Mouse (Mus musculus) heart, adult 2 months (tissue): ENCODE data around the gene Zfp445. TPM values are rescaled to one million over a fixed set of nuclear protein-coding genes. Genes with fewer than 3 reads are reported as not detected.

Source experiments
- DNase-seq, 2 experiments: peaks; one replicate each; pipeline ENCODE4 v3.0.0; 2021
- H3K27ac ChIP-seq: fragments of 200-600 bp; 2 replicates; pipeline ENCODE4 v1.8.1; 2022
- H3K27me3 ChIP-seq: fragments of 200-500 bp; 2 replicates; pipeline ENCODE4 v1.6.1; 2012; ENCODE audit warnings: mild to moderate bottlenecking, low read length, inconsistent platforms, mixed read lengths; ENCODE audit not compliant: control insufficient read depth, insufficient read depth
- H3K36me3 ChIP-seq: fragments of 200-500 bp; 2 replicates; pipeline ENCODE4 v1.6.1; 2012; ENCODE audit warnings: low read length, inconsistent platforms; ENCODE audit not compliant: control insufficient read depth, insufficient read depth
- H3K4me1 ChIP-seq: fragments of 200-500 bp; 2 replicates; pipeline ENCODE4 v1.6.1; 2011; ENCODE audit warnings: low read length; ENCODE audit not compliant: control insufficient read depth, insufficient read depth
- H3K4me3 ChIP-seq: fragments of 200-600 bp; 2 replicates; pipeline ENCODE4 v1.8.1; 2022
- H3K79me2 ChIP-seq: fragments of 200-500 bp; replicated peaks from 2 replicates; pipeline ENCODE4 v1.6.1; 2012; ENCODE audit warnings: mild to moderate bottlenecking, inconsistent platforms, low read length, moderate library complexity, mixed read lengths; ENCODE audit not compliant: control insufficient read depth, insufficient read depth
- H3K9ac ChIP-seq: fragments of 200-500 bp; 2 replicates; pipeline ENCODE4 v1.6.1; 2012; ENCODE audit warnings: low read depth, mild to moderate bottlenecking, control low read depth, inconsistent platforms, low read length, mixed read lengths
- CTCF ChIP-seq: fragments of 200-600 bp; IDR thresholded peaks from 2 replicates; pipeline ENCODE4 v1.8.1; 2022; ENCODE audit warnings: antibody characterized with exemption, mild to moderate bottlenecking, moderate library complexity
- EP300 ChIP-seq: fragments of 200-500 bp; IDR thresholded peaks from 2 replicates; pipeline ENCODE4 v1.6.1; 2011; ENCODE audit warnings: low read depth, low read length, control low read depth; ENCODE audit not compliant: insufficient read depth
- POLR2A ChIP-seq: fragments of 200-500 bp; IDR thresholded peaks from 2 replicates; pipeline ENCODE4 v1.6.1; 2011; ENCODE audit warnings: mild to moderate bottlenecking, low read depth, low read length, control low read depth; ENCODE audit not compliant: insufficient read depth
- WGBS: fragments of 180-500 bp; shearing (Covaris S2); methylation state at CpG from one replicate; pipeline ENCODE4 v1.1.7; 2018; 5-methylcytosine and 5-hydroxymethylcytosine counted together
- intact Hi-C: fragments of 180-260 bp; cut with DNase I; formaldehyde crosslinking; loops from one replicate; pipeline ENCODE4 v1.15.1; 2025
- polyA plus RNA-seq: library from polyadenylated mRNA; depleted of rRNA; stranded (reverse); fragments of >200 nt; gene quantifications from 2 replicates; pipeline ENCODE4 v1.2.3, GENCODE M21; 2012
- total RNA-seq, 2 experiments: library from RNA; stranded (reverse); gene quantifications; 2 replicates each; pipeline ENCODE4 v1.2.3; 2021

The Zfp445 gene
- total and polyA plus RNA-seq, 3 experiments: 31.1 to 100 (median 64.6) TPM

DNA sequence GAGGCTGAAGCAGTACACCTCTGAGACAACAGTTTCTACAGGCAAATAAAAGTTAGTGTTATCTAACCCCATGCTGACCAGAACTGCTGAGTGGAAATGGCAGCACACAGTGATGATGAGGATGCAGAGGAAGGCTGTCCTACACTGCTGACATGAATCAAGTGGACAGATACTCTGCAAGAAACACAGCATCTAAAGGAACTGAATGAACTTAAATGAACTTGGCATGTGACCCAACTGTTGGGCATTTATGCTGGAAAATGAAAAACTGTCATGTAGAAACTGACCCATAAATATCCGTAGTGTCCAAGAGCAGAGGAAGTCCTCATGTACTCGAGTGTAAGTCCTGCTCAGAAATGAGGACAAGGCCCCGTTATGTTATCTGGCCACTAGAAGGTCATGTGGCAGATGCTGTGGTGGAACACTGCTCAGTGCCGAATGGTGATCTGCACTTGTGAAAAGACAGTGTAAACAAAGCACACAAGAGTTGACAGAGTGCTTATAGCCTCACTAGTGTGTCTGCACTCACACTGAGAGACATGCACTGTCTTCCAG, 35.9 kb downstream of the Zfp445 start:
- no peak for DNase-seq
- no peaks in the 10 kb centered on the region; the same call in 1 of the 2 replicates for H3K36me3 ChIP-seq
- no peaks in the 10 kb centered on the region for H3K27me3 ChIP-seq
- no peaks in the 10 kb centered on the region; the same call in 1 of the 2 replicates for H3K4me1 ChIP-seq
- no peak overlapping the region for H3K4me3 ChIP-seq
- intact Hi-C loops: no loop called here
- WGBS: 37% methylated on average over 4 of the region's 4 CpGs
- no peak overlapping the region for H3K27ac ChIP-seq
- H3K9ac ChIP-seq: no peak overlapping the region
- H3K79me2 ChIP-seq: no peaks in the 10 kb centered on the region
- TF ChIP-seq CTCF (no peak), POLR2A (no peak), EP300 (no peak)

DNA sequence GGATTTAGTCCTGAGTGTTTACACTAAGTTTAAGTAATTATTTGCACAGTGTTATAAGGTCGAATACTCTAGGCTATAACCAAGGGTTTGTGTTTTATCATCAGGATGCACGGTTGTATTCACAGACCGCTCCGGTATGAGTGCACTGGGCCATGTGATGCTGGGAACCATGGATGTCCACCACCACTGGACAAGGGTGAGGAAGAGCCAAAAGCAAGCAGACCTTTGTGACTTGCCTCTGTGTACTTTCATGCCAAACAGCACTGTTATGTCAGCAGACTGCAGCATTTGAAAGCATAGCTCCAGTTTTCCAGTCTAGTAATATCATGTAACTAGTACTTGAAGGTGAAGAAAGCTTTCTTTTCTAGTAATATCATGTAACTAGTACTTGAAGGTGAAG, 39.1 kb downstream of the Zfp445 start:
- TF ChIP-seq CTCF: no peak
- 94% methylated on average over 4 of the region's 4 CpGs for WGBS
- Histone ChIP-seq H3K9ac (no peak overlapping the region), H3K4me3 (no peak overlapping the region), H3K36me3 (no peaks in the 10 kb centered on the region; the same call in 1 of the 2 replicates), H3K4me1 (no peaks in the 10 kb centered on the region; the same call in 1 of the 2 replicates), H3K79me2 (no peaks in the 10 kb centered on the region), H3K27me3 (no peaks in the 10 kb centered on the region), H3K27ac (no peak overlapping the region)
- intact Hi-C loops: no loop called here
- no peak for DNase-seq

DNA sequence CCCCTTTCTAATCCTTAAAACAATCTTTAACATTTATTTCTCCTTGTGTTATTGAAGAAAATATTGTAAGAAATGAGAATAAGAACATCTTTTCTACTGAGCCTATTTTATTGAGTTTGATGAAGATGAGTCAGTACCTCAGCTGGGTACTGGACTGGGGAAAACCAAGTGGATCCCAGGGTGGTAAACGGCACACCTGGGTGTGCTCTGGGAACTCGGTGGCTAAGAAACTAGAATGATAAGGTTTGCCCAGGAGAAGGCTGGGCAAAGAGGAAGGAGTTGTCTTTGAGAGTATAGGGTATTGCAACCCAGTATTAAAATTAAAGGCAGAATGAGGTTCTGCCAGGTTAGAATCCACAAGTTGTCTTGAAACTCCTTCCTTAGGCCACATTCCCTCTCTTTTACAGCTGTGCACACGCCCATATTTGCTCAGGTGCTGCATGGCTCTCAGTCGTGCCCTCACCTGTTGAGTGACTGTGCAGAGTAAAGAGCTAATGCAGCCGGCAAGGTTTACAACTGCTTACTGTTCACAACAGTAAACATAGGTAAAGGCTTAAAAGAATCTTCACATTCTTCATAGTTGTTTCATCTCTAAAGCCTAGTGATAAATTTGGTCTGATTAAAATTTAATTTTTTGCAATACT, 42.3 kb downstream of the Zfp445 start:
- DNase-seq: no peak
- intact Hi-C loops: no loop called here
- Histone ChIP-seq H3K4me1 (no peaks in the 10 kb centered on the region), H3K9ac (no peak overlapping the region), H3K27me3 (no peaks in the 10 kb centered on the region), H3K79me2 (no peaks in the 10 kb centered on the region), H3K4me3 (no peak overlapping the region), H3K27ac (no peak overlapping the region), H3K36me3 (peaks cover 2% of the 10 kb centered on the region; the same call in 1 of the 2 replicates)
- 83% methylated on average over 5 of the region's 5 CpGs for WGBS
- TF ChIP-seq CTCF (no peak), POLR2A (no peak), EP300 (no peak)

DNA sequence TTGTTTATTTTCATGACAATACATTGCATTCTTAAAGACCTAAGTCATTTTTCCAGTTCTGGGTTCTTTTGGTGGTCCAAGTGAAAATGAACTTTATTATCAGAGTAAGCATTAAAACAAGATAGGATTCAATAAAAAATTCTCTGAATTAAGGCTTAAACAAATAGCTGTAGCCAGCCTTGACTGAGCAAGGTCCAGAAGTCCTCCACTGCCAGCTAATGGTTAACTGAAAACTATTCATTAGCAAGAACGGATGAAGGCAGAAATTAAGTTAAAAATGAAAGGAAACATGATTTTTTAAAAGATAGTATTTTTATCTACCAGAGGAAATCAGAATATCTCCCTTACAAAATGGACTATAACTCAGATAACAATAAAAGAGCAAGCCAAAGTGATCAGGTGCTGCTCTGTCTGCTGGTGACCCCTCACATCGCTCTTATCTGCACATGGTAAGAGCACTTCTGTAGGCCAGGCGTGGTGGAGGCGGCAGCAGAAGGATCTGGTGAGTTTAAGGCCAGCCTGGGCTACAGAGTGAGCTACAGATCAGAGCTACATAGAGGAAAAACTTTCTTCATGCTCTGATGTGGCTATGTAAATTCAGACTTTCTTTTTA, 50.5 kb downstream of the Zfp445 start:
- Histone ChIP-seq H3K27me3 (no peaks in the 10 kb centered on the region), H3K4me1 (no peaks in the 10 kb centered on the region), H3K9ac (no peak overlapping the region), H3K27ac (no peak overlapping the region), H3K36me3 (peaks cover 11% of the 10 kb centered on the region), H3K4me3 (no peak overlapping the region), H3K79me2 (no peaks in the 10 kb centered on the region)
- 77% methylated on average over 4 of the region's 4 CpGs for WGBS
- TF ChIP-seq CTCF (no peak), POLR2A (no peak), EP300 (no peak)
- intact Hi-C loops: no loop called here
- no peak for DNase-seq

DNA sequence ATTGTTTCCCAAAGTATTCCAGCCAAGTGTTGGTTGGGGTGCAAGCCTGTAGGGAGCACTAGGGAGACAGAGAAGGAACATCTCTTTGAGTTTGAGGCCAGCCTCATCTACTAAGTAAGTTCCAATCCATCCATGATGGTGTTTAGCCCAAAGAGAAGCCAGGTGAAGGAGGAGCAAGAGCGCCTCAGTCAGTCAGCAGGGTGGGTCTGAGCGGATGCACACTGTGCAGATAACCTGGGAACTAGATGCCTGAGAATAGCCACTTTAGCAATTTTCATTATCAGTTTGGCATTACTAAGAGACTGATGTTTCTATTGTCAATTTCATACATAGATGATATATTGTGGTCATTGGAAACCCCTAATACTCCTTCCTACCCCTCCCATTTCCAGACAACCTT, 51.0 kb downstream of the Zfp445 start:
- no peak overlapping the region for H3K4me3 ChIP-seq
- intact Hi-C loops: no loop called here
- 99% methylated on average over 2 of the region's 2 CpGs for WGBS
- no peaks in the 10 kb centered on the region for H3K4me1 ChIP-seq
- no peak for TF ChIP-seq CTCF
- no peak for TF ChIP-seq EP300
- no peak for TF ChIP-seq POLR2A
- H3K27ac ChIP-seq: no peak overlapping the region
- H3K9ac ChIP-seq: no peak overlapping the region
- DNase-seq: no peak
- H3K27me3 ChIP-seq: no peaks in the 10 kb centered on the region
- H3K36me3 ChIP-seq: peaks cover 15% of the 10 kb centered on the region
- no peaks in the 10 kb centered on the region for H3K79me2 ChIP-seq

DNA sequence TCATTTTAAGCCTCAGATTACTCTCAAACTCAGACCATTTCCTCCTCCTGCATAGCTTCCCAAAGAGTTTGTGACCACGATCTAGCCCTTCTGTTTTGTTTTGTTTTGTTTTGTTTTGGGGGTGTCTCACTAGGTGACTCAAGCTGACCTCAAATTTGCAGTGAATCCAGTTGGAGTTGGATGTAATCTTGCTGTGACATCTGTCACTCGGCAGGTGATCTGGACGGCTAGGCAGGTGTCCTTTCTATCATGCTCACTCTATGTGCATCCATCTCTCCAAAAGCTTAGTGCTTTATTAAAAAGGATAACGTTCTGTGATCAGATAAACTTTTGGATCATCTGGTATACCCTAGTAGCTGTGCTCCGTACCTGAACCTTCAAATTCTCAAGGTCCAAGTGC, 53.4 kb downstream of the Zfp445 start:
- Histone ChIP-seq H3K4me3 (no peak overlapping the region), H3K27ac (no peak overlapping the region), H3K79me2 (no peaks in the 10 kb centered on the region), H3K27me3 (no peaks in the 10 kb centered on the region), H3K9ac (no peak overlapping the region), H3K36me3 (peaks cover 25% of the 10 kb centered on the region), H3K4me1 (peaks cover 3% of the 10 kb centered on the region; the same call in 1 of the 2 replicates)
- TF ChIP-seq CTCF: no peak
- no peak for TF ChIP-seq EP300
- TF ChIP-seq POLR2A: no peak
- 88% methylated on average over 5 of the region's 5 CpGs for WGBS
- intact Hi-C loops: no loop called here
- DNase-seq: no peak
